Mouse (Mus musculus) intestine, embryonic 14.5 days (tissue): ENCODE measurements around the gene Sap30bp. TPM values are rescaled to one million over a fixed set of nuclear protein-coding genes. Genes with fewer than 3 reads are reported as not detected.
A peak's percentile ranks its signal among the peaks of the same experiment; 100 is the strongest.

Experiments
- ATAC-seq: fragments of 200-750 bp; cut with Nextera tagmentation; replicated peaks from 2 replicates; pipeline ENCODE4 v1.8.0; 2017; ENCODE audit warnings: low read depth, moderate number of reproducible peaks, moderate TSS enrichment, moderate library complexity; ENCODE audit not compliant: low FRiP score, low TSS enrichment
- DNase-seq: peaks from one replicate; pipeline ENCODE4 v3.0.0-alpha.2; 2018; ENCODE audit warnings: low spot score
- H3K27ac ChIP-seq: fragments of 300-500 bp; sonication (generic); 2 replicates; pipeline ENCODE4 v1.5.1; 2014; ENCODE audit warnings: low read depth, mild to moderate bottlenecking, control low read depth
- H3K27me3 ChIP-seq: fragments of 300-500 bp; sonication (generic); replicated peaks from 2 replicates; pipeline ENCODE4 v1.6.1; 2014; ENCODE audit warnings: low read length, control low read depth; ENCODE audit not compliant: control insufficient read depth, insufficient read depth
- H3K36me3 ChIP-seq: fragments of 300-500 bp; sonication (generic); 2 replicates; pipeline ENCODE4 v1.6.1; 2014; ENCODE audit warnings: low read length, control low read depth; ENCODE audit not compliant: control insufficient read depth, insufficient read depth
- H3K4me1 ChIP-seq: fragments of 300-500 bp; sonication (generic); replicated peaks from 2 replicates; pipeline ENCODE4 v1.6.1; 2014; ENCODE audit warnings: low read length, control low read depth, mixed read lengths; ENCODE audit not compliant: control insufficient read depth, insufficient read depth
- H3K4me2 ChIP-seq: fragments of 300-500 bp; sonication (generic); 2 replicates; pipeline ENCODE4 v1.6.1; 2014; ENCODE audit warnings: low read length
- H3K4me3 ChIP-seq: fragments of 300-500 bp; sonication (generic); 2 replicates; pipeline ENCODE4 v1.5.1; 2014; ENCODE audit warnings: low read depth, low read length, control low read depth, mixed read lengths
- H3K9ac ChIP-seq: fragments of 300-500 bp; sonication (generic); 2 replicates; pipeline ENCODE4 v1.6.1; 2014; ENCODE audit warnings: mild to moderate bottlenecking, low read length
- H3K9me3 ChIP-seq: fragments of 300-500 bp; sonication (generic); 2 replicates; pipeline ENCODE4 v1.6.1; 2016; ENCODE audit warnings: low read length, control low read depth; ENCODE audit not compliant: control insufficient read depth
- whole genome bisulfite sequencing: fragments of 180-500 bp; shearing (Covaris S2); extraction: QIAGEN DNeasy Blood & Tissue Kit; methylation state at CpG from one replicate; pipeline ENCODE4 v1.1.7; 2014; 5-methylcytosine and 5-hydroxymethylcytosine counted together
- polyA plus RNA-seq: library from polyadenylated mRNA; unstranded; fragments of >200 nt; fragmentation: Nextera tagmentation; extraction: Ambion mirVana; gene quantifications from 2 replicates; pipeline ENCODE4 v1.2.1, GENCODE M21; 2014

Gene Sap30bp
- polyA plus RNA-seq, 1 experiment from 2014 or later = 37.3 TPM

GRCm38 (mm10) chr11:116012262-116012947, 79.3 kb downstream of the Sap30bp start, which contains the start of gene Galk1:
Gene Galk1, minus strand, starts transcription at chr11:116012719.
- peaks cover 29% of the 10 kb centered on the region for H3K36me3 ChIP-seq
- H3K4me3 ChIP-seq = peak within 1 kb of the TSS; percentile 56
- DNase-seq (peak; percentile 92), ATAC-seq (peak; percentile 90)
- no peaks in the 10 kb centered on the region for H3K9me3 ChIP-seq
- no peaks in the 10 kb centered on the region for H3K27me3 ChIP-seq
- H3K27ac ChIP-seq = peak within 1 kb of the TSS; percentile 92
- peak within 1 kb of the TSS; percentile 67 for H3K4me2 ChIP-seq
- WGBS = under 1% methylated on average over 54 of the region's 55 CpGs
- peak within 1 kb of the TSS; percentile 76 for H3K9ac ChIP-seq
- H3K4me1 ChIP-seq = peaks cover 15% of the 10 kb centered on the region

GRCm38 (mm10) chr11:116014821-116015220, 81.7 kb downstream of the Sap30bp start:
- Histone ChIP-seq H3K9me3 (no peaks in the 10 kb centered on the region), H3K9ac (no peak overlapping the region), H3K36me3 (0 out of 2 replicates have a peak, but pooled peaks cover 7% of the 10 kb centered on the region), H3K4me3 (no peak overlapping the region), H3K4me1 (peaks cover 15% of the 10 kb centered on the region), H3K27ac (0 out of 2 replicates have a peak overlapping the region, but pooled peaks have one; percentile 6), H3K4me2 (no peak overlapping the region), H3K27me3 (no peaks in the 10 kb centered on the region)
- DNase-seq (peak; percentile 49), ATAC-seq (no peak)
- WGBS = 63% methylated on average over 8 of the region's 8 CpGs

Other genes starting within 250 kb of the Sap30bp start
- 39.4 and 52.3 TPM in 2 replicates for gene Grb2, start 224.7 kb upstream of the Sap30bp start, polyA plus RNA-seq
- gene Tmem94, start 167.8 kb upstream of the Sap30bp start, polyA plus RNA-seq = 14.6 and 15.7 TPM in 2 replicates
- 14.9 and 15.3 TPM in 2 replicates for gene Caskin2, start 119.6 kb upstream of the Sap30bp start, polyA plus RNA-seq
- gene Tsen54, start 118.6 kb upstream of the Sap30bp start, polyA plus RNA-seq = 29.5 and 30.7 TPM in 2 replicates
- 46.3 and 59.2 TPM in 2 replicates for gene Llgl2, start 109.2 kb upstream of the Sap30bp start, polyA plus RNA-seq
- 32.9 and 44.8 TPM in 2 replicates for gene Myo15b, start 74.9 kb upstream of the Sap30bp start, polyA plus RNA-seq
- 1.1 and 2.5 TPM in 2 replicates for gene Smim5, start 33.3 kb upstream of the Sap30bp start, polyA plus RNA-seq
- gene Smim6, start 21.3 kb upstream of the Sap30bp start, polyA plus RNA-seq = 16.9 and 24.5 TPM in 2 replicates
- 18.5 and 20.7 TPM in 2 replicates for gene Recql5, start 195 bp downstream of the Sap30bp start, polyA plus RNA-seq
- 4.8 and 5.5 TPM in 2 replicates for gene Itgb4, start 41.4 kb downstream of the Sap30bp start, polyA plus RNA-seq
- gene Galk1, start 79.4 kb downstream of the Sap30bp start, polyA plus RNA-seq = 235 and 236 TPM in 2 replicates
- gene H3f3b, start 94.7 kb downstream of the Sap30bp start, polyA plus RNA-seq = 1,654 and 1,734 TPM in 2 replicates
- gene Unk, start 97.0 kb downstream of the Sap30bp start, polyA plus RNA-seq = 29.8 and 34.5 TPM in 2 replicates
- gene Unc13d, start 144.7 kb downstream of the Sap30bp start, polyA plus RNA-seq = 2.6 and 3.5 TPM in 2 replicates
- gene Wbp2, start 153.7 kb downstream of the Sap30bp start, polyA plus RNA-seq = 78.0 and 85.0 TPM in 2 replicates
- 10.8 and 13.1 TPM in 2 replicates for gene Trim47, start 193.9 kb downstream of the Sap30bp start, polyA plus RNA-seq
- gene Trim65, start 197.8 kb downstream of the Sap30bp start, polyA plus RNA-seq = 5.3 and 5.5 TPM in 2 replicates
- 111 and 113 TPM in 2 replicates for gene Mrpl38, start 205.6 kb downstream of the Sap30bp start, polyA plus RNA-seq
- 22.8 and 23.3 TPM in 2 replicates for gene Fbf1, start 234.9 kb downstream of the Sap30bp start, polyA plus RNA-seq